Mouse (Mus musculus) Patski (cell line): Measurements from ENCODE around the gene Ppp3cb. TPM values are rescaled to one million over a fixed set of nuclear protein-coding genes. Genes with fewer than 3 reads are reported as not detected.

Experiments
- ATAC-seq: fragments of 100-300 bp; one replicate; pipeline ENCODE4 v1.8.0; 2021
- CTCF ChIA-PET: fragments of 350-600 bp; sonication (Branson Sonifier 250); formaldehyde crosslinking; loops from one replicate; lab custom pipeline; 2022; ENCODE audit warnings: inconsistent platforms; lab: Charles Lee
- POLR2A ChIA-PET: fragments of 350-600 bp; sonication (Branson Sonifier 250); formaldehyde crosslinking; loops from one replicate; lab custom pipeline; 2022; ENCODE audit warnings: antibody characterized with exemption, inconsistent platforms; lab: Charles Lee
- DNase-seq: peaks from one replicate; pipeline ENCODE4 v3.0.0-alpha.2; 2011; ENCODE audit warnings: low read depth, low spot score
- H3K27me3 ChIP-seq: fragments of 371-371 bp; one replicate; pipeline ENCODE4 v1.5.1; 2021
- CTCF ChIP-seq: fragments of 100-300 bp; IDR thresholded peaks from one replicate; pipeline ENCODE4 v1.5.1; 2021
- in situ Hi-C: fragments of 300-500 bp; cut with MboI; formaldehyde crosslinking; loops from 3 replicates; pipeline ENCODE4 v1.11.1; 2018; ENCODE audit warnings: low pct_unique_long_range_greater_than_20kb, mixed read lengths
- polyA plus RNA-seq: library from polyadenylated mRNA; unstranded; gene quantifications from one replicate; pipeline ENCODE4 v1.2.3, GENCODE M21; 2021

Ppp3cb gene
- polyA plus RNA-seq, 1 experiment from 2014 or later: 61.1 TPM

DNA sequence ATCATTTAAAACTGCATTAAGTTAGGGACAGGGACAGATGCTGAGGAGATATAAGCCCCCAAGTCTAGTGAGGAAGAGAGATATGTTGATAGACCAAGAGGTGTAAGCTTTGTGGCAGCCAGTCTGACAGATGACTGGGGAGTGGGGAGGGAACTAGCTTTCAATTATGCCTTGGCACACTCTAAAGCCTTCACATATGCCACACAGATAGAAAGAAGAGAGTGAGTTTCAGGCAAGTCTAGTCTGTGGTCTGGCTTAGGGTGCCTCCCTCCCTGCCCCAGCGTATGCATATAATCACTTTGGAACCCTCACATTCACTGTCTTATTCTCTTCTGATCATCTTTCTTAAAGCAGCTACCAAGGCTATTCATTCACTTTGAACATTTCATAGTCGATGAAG is 95.1 kb downstream of the Ppp3cb start:
- H3K27me3 ChIP-seq: no peaks in the 10 kb centered on the region
- ChIA-PET CTCF (interaction anchor here (0.8 kb wide), 1 partner anchor 8 kb away, joined by 3 read pairs; no protein-coding TSS in a partner anchor), POLR2A (no interaction called here)
- ATAC-seq (no peak), DNase-seq (no peak)
- TF ChIP-seq CTCF: no peak
- in situ Hi-C loops: no loop called here

Other genes starting within 250 kb of the Ppp3cb start
- gene Ecd, start 198.5 kb downstream of the Ppp3cb start, polyA plus RNA-seq: 46.4 TPM
- gene Fam149b, start 198.4 kb downstream of the Ppp3cb start, polyA plus RNA-seq: 40.7 TPM
- 61.1 TPM for gene Dnajc9, start 157.7 kb downstream of the Ppp3cb start, polyA plus RNA-seq
- 80.4 TPM for gene Mrps16, start 152.9 kb downstream of the Ppp3cb start, polyA plus RNA-seq
- 0.15 TPM for gene Cfap70, start 94.3 kb downstream of the Ppp3cb start, polyA plus RNA-seq
- gene Anxa7, start 66.4 kb downstream of the Ppp3cb start, polyA plus RNA-seq: 111 TPM
- gene Mss51, start 49.7 kb downstream of the Ppp3cb start, polyA plus RNA-seq: 0.65 TPM
- gene Usp54, start 94.5 kb upstream of the Ppp3cb start, polyA plus RNA-seq: 21.6 TPM
- gene Myoz1, start 110.0 kb upstream of the Ppp3cb start, polyA plus RNA-seq: not detected
- gene Synpo2l, start 121.8 kb upstream of the Ppp3cb start, polyA plus RNA-seq: 0.55 TPM
- gene Sec24c, start 127.7 kb upstream of the Ppp3cb start, polyA plus RNA-seq: 113 TPM
- gene Fut11, start 148.4 kb upstream of the Ppp3cb start, polyA plus RNA-seq: 9.2 TPM
- gene Chchd1, start 156.4 kb upstream of the Ppp3cb start, polyA plus RNA-seq: 96.6 TPM
- 162 TPM for gene Zswim8, start 161.0 kb upstream of the Ppp3cb start, polyA plus RNA-seq
- 44.6 TPM for gene Ndst2, start 188.0 kb upstream of the Ppp3cb start, polyA plus RNA-seq
- gene Camk2g, start 247.5 kb upstream of the Ppp3cb start, polyA plus RNA-seq: 51.7 TPM